Mouse (Mus musculus): Measurements from ENCODE around the gene Eya4.

Eya4 gene

DNA sequence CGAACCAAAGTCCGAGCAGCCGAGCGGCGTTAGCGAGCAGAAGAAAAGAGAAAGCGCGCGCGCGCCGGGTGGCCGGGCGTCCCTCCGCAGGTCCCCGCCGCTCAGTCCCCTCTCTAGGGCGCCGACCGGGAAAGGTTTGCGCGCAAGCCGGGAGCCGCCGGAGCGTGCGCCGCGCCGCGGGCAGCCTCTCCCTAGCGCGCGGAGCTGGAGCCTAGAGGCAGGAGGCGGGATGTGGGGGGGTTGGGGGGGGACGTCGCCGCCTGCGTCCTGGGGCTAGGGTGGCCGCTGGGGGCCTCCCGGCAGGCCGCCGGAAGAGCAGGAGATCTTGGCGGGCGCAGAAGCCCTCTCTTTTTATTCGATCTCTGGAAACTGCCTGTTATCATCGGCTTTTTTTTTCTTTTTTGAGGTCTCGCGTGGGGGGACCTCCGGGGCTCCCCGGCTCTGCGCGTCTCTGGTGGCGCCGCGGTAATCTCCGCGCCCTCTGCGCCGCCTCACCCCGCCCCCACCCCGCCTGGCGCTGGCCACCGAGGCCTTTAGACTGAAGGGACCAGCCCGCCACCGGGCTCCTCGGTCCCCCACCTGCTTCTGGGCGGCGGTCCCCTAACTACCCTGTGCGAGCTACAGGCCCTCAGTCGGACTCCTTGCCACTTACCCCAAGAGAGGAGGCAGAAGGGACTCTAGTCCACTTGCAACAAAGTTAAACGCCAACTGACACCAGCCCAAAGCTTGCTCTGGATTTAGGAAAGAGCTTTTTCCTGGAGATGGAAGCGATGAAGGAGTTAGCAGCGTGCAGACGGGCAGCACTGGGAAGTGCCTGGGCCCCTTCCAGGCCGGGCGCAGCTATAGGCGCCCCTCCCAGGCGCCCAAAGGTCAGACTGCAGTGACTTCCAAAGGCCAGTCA is at the start of gene Eya4:
Gene Eya4 (minus strand): TSS at position 776 of the 901 bp plus-strand sequence.
- 5% methylated on average over 74 of the region's 79 CpGs for WGBS

DNA sequence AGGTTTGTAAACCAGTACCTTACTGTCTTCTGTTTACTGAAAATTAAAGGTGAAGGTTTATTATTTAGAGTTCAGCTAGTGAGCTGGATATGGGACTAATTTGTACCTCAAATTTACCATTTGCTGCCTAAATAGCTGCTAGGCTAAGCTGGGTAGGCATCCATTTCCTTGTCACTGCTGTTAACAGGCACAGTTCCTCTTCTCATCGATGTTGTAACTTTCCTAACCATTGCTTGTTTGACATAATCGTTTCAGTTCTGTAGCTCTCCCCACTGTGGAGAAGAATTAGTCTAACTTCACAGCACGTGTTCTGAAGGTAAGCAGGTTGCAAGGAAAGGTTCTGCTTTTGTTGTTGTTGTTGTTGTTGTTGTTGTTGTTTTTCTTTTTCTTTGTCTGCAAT is 44.8 kb upstream of the Eya4 start:
- WGBS, result 80% methylated on average over 3 of the region's 3 CpGs

DNA sequence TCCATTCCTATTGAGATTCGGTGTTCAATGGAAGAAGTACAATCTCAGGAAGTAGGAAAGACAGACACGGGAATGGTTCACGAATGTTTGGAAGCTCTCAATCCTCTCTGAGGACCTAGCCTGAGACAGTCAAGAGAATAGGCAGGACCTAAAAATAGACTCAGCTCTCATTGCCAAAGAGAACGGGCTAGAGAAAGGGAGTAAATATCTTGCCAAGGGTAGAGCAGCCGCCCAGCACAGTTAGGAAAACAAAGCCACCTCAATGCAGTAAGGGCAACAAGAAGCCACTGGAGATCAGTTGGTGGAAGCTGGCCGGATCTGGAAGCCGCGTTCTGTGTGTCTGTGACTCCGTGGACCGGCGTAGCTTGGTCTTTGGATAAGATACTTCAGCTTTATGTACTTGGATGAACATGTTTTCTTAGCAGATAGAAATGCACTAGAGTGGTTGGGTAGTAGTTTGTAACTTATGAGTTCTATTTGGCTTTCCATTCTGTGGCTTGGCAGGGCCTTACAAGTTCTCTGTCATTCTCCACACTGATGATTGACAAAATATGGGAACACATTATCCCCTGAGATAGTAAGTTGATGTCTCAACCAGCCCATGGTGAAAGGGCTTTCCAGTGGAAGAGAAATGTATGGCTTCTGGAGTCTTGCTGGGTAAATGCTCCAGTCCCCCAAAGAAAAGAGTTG is 44.1 kb upstream of the Eya4 start:
- WGBS, result 70% methylated on average over 11 of the region's 11 CpGs

DNA sequence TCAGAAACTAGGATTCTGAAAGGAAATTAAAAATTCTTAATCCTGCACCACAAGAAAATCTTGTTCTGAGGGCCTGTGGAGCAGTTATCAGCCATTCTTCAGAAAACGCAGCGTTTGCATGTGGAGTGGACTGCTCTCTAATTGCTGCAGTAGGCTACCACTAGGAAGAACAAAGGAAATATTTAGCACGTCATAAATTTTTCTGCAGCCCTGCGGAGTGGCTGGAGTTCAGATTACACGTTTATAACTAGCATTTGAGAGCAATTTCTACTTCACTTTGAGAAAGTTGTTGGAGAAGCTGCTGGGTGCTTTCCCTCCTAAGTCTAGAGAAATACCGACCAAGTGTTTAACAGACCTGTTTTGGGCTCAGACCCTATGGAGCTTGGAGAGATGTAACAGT is 43.6 kb upstream of the Eya4 start:
- WGBS, result 79% methylated on average over 6 of the region's 6 CpGs

DNA sequence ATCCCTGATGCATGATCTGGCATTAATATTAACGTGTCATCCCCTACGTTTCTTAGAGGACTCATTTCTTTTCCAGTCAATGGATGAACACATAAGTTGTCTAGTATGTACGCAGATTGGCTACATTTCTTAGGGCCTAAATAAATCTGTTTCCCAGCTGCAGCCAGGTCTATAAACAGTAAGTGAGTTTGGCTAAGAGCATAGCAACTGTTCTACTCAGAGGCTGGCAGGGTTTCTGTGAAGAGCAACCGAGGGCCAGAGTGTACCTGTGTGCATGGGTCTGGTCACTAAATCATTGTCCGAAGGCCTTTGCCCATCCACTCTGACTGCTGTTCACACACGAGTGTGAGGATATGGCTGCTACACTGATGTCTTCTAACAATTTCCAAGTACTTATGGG is 13.3 kb upstream of the Eya4 start:
- WGBS, result 80% methylated on average over 6 of the region's 6 CpGs

DNA sequence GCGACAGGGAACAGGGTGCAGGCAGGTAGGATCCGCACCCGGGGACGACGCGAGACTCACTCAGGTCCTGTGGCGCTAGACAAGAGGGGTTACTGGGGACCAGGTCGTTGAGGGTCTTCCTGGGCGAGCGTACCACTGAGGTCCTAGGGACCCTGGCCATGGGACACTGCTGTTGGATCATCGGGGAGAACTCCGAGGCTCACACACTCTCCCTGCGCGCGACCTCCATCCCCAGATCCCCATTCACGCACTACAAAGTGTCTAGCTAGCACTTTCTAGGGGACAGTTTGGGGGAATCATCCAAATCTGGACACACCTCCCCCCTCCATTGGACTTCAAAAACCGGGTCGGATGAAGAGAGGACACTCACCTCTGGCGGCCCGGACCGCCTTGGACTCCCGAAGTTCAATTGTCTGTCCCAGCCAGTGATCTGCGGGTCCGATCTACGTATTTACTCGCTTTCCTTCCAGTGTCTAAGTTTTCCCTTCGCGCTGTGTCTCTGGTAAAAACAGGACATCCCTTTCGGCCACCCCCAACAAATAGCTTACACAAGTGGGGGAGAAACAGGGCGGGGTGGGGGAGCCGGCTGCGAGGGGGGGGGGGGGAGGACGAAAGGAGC is 1.1 kb downstream of the Eya4 start:
- whole genome bisulfite sequencing, result 1% methylated on average over 33 of the region's 33 CpGs

DNA sequence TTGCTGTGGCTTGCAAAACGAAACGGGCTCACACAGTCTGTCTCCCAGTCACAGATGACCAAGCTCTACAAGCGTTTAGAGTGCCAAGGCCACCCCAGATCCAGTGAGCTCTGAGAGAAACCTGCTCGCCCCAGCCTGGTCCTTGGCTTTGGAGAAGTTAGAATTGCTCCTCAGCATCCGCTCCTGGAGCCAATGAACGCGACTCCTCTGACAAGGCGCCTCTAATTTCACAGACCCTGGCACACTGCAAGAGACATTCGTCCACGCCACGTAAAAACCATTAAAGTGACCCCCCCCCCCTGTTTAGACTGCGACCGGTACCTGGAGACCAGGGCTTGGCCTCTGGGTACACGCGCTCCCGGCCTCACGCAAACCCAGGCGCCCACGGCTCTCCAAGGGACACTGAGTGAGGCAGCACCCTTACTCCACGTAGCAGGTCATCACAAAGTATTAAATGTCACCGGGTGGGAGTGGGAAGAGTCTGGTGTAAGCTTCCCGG is 1.6 kb downstream of the Eya4 start:
- 3% methylated on average over 22 of the region's 22 CpGs for WGBS

DNA sequence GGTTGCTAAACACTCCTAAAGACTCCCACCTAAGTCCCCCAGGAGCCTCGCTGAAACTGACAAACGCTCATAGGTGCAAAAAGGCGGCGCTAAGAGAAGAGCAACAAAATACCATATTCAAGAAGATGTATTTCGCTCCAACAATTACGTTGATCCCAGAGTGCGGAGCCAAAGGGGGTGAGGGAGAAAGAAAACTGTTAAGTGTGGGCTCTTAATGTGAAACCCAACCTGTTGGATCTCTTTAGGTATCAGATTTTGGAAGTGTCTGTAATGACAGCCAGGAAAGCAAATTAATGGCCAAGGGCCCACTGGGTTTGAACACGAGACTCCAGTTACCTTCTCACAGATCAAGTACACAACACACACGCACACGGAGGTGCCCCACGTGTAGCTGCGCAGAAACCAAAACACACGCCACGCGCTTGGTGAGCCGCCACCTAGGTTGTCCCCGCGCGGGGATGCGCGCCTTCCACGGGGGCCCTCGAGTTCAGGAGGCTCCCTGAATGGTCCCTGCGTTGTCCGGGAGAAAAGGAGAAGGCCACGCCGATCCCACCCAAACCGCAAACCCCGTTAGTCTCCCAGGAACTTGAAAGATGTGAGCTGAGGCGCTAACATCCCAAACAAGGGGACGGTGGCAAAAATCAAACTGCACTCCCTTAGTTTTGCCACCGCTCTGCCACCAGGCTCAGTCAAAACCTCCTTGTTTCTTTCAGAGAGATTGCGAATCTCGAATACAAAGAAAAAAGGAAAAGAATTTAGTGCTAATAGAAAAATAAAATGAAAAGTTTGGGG is 2.3 kb downstream of the Eya4 start:
- 8% methylated on average over 34 of the region's 34 CpGs for WGBS

DNA sequence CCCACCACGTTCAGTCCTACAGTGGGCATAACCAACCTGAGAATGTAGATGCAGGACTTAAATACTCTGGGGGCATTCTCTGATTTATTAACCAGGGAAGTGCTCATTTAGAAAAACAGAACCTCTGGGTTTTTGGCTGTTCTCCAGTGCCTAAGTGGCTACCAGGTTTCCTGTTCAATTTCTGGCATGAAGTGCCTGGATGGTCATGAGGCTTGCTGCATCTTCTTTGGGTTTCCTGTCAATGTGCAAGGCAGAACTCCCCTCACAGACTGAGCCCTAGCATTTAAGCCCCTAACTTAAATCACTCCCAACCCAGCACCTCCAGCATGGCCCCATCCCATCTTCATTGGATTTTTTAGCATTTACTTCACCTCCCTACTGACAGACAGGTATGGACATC is 13.3 kb downstream of the Eya4 start:
- 78% methylated on average over 1 of the region's 1 CpGs for WGBS

DNA sequence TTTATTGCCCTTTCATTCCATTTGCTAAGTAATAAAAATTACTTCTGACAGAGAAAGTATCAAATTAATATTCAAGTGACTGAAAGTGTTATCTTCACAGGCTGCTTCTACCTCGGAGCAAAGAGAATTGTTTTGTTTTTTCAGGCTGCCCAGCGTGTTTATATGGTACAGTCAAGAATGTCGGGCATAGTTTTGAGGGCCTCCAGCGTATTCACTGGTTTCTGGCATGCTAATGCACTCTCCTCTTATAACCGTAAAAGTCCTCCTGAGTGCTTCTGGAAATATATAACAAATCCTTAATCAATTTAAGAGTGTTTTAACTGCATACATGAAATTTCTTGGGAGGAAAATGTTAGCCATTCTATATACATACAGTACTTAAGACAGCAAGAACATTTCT is 17.8 kb downstream of the Eya4 start:
- 75% methylated on average over 5 of the region's 5 CpGs for WGBS

DNA sequence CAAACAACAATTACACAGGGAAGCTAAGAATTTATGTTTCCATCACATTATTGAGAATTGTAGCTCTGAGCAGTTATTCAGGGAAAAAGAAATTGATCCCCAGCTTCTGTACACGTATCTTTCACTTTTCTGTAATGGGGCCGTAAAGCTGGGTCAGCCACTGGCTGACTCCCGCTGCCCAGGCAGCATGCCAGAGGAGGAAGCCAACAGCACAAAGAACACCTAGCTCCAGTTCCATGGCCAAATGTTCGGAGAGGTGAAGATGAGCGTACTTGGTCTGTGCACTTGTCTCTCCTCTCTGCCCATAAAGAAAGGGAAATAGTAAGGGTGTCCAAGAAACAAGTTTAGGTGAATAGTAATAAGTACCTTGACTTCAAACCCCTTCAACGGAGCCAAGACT is 22.9 kb downstream of the Eya4 start:
- 91% methylated on average over 6 of the region's 6 CpGs for WGBS

DNA sequence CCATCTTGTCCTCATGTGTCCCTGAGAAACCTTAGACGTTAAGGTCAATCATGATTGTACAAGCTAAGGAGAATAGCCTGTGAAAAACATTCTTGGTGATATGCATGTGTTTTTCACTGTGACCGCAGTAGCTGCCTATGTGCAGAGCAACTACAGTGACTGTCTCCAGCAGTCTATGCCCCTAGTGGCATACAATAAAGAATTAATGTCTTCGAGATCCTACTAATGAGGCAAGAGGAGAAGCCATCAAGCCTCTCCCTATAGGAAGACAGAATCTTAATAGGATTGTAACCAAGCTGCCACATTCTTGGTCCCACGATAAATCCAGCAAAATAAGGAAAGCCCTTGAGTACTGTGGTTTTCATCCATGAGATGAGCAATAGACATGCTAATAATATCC is 28.3 kb downstream of the Eya4 start:
- WGBS, result 86% methylated on average over 4 of the region's 4 CpGs

DNA sequence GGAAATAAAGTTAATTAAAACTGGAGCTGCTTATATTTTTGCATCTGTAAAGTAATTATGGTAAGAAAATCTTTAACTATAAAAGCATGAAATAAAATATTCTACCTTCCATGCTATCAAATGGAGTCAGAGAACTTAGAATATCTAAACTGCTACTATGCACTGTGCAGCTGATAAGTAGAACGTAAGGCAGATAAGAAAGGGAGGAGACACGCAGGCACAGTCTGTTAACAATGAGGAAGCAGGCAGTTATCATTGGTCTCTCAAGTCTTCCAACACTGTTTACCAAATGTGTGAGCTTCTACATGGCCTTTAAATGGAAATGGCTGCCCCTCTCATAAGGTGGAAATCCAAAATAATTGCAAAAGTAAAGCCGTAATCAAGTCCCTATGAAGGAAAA is 55.0 kb downstream of the Eya4 start:
- 86% methylated on average over 3 of the region's 3 CpGs for WGBS

DNA sequence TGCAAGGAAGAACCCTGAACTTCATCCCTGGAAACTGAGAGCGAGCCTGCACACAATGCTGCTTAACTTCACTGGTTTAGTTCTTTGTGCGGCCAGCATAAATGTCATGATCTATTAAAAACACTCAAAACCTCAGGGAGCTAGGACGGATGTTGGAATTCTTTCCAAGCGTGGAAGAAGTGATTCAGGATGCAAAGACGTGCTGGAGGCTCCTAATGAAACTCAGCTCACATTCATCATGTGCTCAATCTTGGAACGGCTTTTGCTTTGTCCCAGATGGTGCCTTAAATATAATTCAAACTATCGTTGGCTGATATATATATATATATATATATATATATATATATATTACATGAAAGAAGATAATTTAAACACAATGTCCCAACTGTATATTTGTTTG is 58.1 kb downstream of the Eya4 start:
- 56% methylated on average over 7 of the region's 7 CpGs for WGBS

DNA sequence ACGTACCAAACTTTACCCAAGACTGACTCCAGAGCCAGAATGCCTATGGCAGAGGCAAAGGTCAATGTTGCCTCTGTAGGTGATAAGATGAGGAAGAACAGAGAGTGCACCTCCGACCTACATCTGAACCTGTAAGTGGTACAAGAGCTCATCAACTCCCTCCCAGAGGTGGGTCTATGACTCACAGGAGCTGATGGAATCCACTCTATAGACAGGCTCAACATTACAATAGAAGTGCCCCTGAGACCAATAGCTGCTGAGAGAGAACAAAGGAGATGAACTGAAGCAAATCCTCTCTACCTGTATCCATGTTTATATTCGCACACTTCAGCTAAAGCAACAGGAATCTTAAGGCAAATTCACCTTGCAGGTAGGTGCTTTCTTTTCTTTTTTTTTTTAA is 73.2 kb downstream of the Eya4 start:
- 94% methylated on average over 3 of the region's 3 CpGs for WGBS

DNA sequence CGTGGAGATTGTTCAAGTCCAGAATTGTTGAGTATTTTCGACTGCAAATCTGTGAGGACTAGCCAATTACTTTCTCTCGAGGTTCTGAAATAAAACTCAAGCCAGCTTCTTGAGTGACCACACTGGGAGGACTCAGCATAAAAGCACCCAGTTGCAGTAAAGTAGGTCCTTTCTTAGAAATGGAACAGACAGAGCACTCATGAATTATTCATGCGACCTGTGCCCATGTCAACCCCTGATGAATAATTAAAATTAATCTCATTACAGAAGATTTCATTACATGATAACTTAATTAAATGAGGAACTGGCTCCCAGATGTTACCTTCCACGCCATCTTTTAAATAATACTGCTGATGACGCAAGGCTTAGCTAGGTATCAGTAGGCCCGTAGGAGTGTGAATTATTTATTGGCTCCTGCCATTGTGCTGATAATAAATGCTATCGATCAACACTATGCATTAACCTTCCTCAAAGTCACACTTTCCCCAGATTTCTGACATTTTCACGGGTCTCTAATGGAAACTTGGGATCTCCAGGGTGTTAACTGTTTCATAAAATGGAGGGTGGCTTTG is 79.5 kb downstream of the Eya4 start:
- WGBS, result 67% methylated on average over 9 of the region's 9 CpGs

DNA sequence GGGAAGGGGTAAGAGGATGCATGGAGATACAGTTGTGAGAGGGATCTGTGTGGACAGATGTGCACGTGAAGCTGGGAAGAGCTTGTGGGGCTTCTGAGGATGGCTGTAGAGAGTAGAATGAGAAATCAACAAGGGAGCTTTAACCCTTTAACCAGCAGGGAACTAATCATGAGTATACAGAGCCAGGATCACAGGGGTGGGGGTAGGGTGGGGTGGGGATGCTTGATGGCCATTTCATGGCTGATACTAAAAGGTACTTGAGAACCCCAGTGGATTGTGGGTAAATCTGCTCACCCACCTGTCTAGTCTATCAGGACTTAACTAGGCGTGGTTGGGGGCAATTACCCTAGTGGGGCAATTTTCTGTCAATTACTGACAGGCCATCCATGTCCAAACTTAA is 80.1 kb downstream of the Eya4 start:
- WGBS, result 86% methylated on average over 2 of the region's 2 CpGs

DNA sequence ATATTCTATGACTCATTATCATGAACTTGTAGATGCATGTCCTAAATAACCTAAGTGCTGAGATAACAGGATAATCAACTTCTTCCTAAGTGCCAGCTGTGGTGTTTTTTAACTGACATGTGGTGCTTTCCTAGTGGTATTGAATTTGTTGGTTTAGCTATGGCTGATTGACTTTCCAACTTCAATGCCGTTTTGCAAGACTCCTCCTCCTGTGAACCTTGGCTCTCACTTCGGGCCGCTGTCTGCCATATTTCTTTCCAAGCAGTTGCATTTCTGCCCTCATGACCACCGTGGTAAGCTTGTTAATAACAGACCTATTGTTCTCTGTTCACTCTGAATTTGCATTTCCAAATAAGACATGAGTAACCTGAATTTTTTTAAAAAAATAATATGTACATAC is 98.4 kb downstream of the Eya4 start:
- 71% methylated on average over 4 of the region's 4 CpGs for WGBS

DNA sequence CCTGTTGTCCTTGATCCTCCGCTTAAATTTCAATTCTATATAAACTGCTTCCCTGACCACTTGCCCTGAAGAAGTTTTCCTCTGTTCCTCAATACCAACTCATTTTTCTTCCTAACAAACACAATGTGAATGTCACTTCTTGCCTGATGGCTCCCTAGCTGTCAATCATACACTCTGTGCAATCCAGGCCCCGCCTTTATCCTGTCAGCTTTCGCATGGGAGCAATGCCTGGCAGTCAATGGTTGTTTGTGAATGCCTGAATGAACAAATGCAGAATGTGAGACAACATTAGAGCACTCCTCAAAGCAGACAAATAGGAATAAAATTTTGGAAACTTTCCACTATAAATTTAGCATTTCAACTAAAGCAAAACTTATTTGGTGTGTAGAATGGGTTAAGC is 104.1 kb downstream of the Eya4 start:
- WGBS, result 73% methylated on average over 3 of the region's 3 CpGs

DNA sequence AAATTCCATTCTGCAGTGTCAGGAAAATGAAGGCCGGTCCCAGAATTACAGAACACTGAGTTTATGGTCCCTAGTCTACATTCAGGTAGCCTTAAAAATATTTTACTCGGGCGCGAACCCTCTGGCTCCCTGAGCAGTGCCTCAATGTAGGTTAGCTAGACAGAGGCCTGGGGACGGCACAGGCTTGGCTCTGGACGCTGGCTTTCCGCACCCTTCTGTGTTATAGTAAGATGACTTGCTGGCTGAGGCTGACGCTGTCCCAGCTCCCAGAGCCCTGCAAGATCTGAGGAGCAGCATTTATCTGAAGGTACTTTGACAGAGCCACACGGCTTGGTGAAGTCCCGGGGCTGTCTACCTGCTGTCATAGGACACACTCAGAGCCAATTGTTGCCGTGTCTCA is 113.7 kb downstream of the Eya4 start:
- WGBS, result 84% methylated on average over 11 of the region's 11 CpGs

DNA sequence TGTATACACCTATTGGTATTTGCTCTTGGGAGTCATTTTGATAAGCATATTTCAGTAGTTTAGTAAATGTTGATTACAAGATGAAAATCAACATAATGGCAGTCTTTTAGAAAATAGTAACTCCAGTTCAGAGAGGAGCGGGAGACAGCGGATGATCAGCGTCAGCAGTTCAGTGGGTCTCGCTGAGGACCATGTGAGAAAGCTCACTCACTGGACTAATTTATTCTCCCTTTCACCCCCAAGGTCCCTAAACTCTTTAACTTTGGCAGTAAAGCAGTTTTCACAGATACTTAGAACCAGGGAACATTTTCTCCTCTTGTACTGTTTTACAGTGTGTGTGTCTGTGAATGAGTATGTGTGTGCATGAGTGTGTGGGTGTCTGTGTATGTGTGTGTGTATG is 115.2 kb downstream of the Eya4 start:
- 95% methylated on average over 4 of the region's 4 CpGs for WGBS
